Mouse (Mus musculus): ENCODE results near the gene Fam192a.

GRCm38 (mm10) chr8:94582569-94582968 lies 19.2 kb downstream of the Fam192a start:
- TF ChIP-seq POLR2A (IDR thresholded peaks at IDR 0.05; ENCODE audit: insufficient read length, low read depth): no peak
- TF ChIP-seq CEBPB (IDR thresholded peaks at IDR 0.05; ENCODE audit: insufficient read depth, poor library complexity, severe bottlenecking): no peak
- no peak for TF ChIP-seq TCF3 (IDR thresholded peaks at IDR 0.05; ENCODE audit: insufficient read length, low read depth)
- TF ChIP-seq E2F4 (IDR thresholded peaks at IDR 0.05; ENCODE audit: insufficient read depth): no peak
